Mouse (Mus musculus) embryonic facial prominence, embryonic 13.5 days (tissue): ENCODE data around the gene Magi2. TPM values are rescaled to one million over a fixed set of nuclear protein-coding genes. Genes with fewer than 3 reads are reported as not detected.

Experiments
- ATAC-seq: fragments of 200-750 bp; cut with Nextera tagmentation; 2 replicates; pipeline ENCODE4 v1.8.0; 2017; ENCODE audit warnings: low read depth; ENCODE audit not compliant: insufficient number of reproducible peaks, insufficient read depth, low FRiP score, low TSS enrichment
- H3K27ac ChIP-seq: fragments of 300-500 bp; sonication (generic); 2 replicates; pipeline ENCODE4 v1.5.1; 2015; ENCODE audit warnings: moderate library complexity, mild to moderate bottlenecking, inconsistent platforms
- H3K27me3 ChIP-seq: fragments of 300-500 bp; sonication (generic); 2 replicates; pipeline ENCODE4 v1.6.1; 2015; ENCODE audit warnings: mild to moderate bottlenecking, inconsistent platforms
- H3K36me3 ChIP-seq: fragments of 300-500 bp; sonication (generic); 2 replicates; pipeline ENCODE4 v1.6.1; 2015; ENCODE audit warnings: mild to moderate bottlenecking, inconsistent platforms
- H3K4me1 ChIP-seq: fragments of 300-500 bp; sonication (generic); 2 replicates; pipeline ENCODE4 v1.6.1; 2015; ENCODE audit warnings: inconsistent platforms
- H3K4me2 ChIP-seq: fragments of 300-500 bp; sonication (generic); 2 replicates; pipeline ENCODE4 v1.6.1; 2015; ENCODE audit warnings: moderate library complexity, mild to moderate bottlenecking, inconsistent platforms
- H3K4me3 ChIP-seq: fragments of 300-500 bp; sonication (generic); 2 replicates; pipeline ENCODE4 v1.5.1; 2015; ENCODE audit warnings: mild to moderate bottlenecking, inconsistent platforms
- H3K9ac ChIP-seq: fragments of 300-500 bp; sonication (generic); 2 replicates; pipeline ENCODE4 v1.6.1; 2015; ENCODE audit warnings: mild to moderate bottlenecking, inconsistent platforms
- H3K9me3 ChIP-seq: fragments of 300-500 bp; sonication (generic); 2 replicates; pipeline ENCODE4 v1.6.1; 2016; ENCODE audit warnings: inconsistent platforms
- WGBS: fragments of 180-500 bp; shearing (Covaris S2); methylation state at CpG from one replicate; pipeline ENCODE4 v1.1.7; 2015; ENCODE audit warnings: mixed read lengths; 5-methylcytosine and 5-hydroxymethylcytosine counted together
- polyA plus RNA-seq: library from polyadenylated mRNA; unstranded; fragments of >200 nt; fragmentation: Nextera tagmentation; extraction: Ambion mirVana; gene quantifications from 2 replicates; pipeline ENCODE4 v1.2.1, GENCODE M21; 2015

Gene Magi2
- polyA plus RNA-seq, 1 experiment from 2014 or later: 9.7 TPM

GRCm38 (mm10) chr5:20628954-20629601, 1402.2 kb downstream of the Magi2 start:
- no peak overlapping the region for H3K27ac ChIP-seq
- H3K4me1 ChIP-seq: no peaks in the 10 kb centered on the region
- no peak overlapping the region for H3K4me2 ChIP-seq
- H3K36me3 ChIP-seq: no peaks in the 10 kb centered on the region
- H3K27me3 ChIP-seq: no peaks in the 10 kb centered on the region
- no peaks in the 10 kb centered on the region for H3K9me3 ChIP-seq
- no peak overlapping the region for H3K9ac ChIP-seq
- H3K4me3 ChIP-seq: no peak overlapping the region
- 63% methylated on average over 4 of the region's 4 CpGs for WGBS
- no peak for ATAC-seq

DNA sequence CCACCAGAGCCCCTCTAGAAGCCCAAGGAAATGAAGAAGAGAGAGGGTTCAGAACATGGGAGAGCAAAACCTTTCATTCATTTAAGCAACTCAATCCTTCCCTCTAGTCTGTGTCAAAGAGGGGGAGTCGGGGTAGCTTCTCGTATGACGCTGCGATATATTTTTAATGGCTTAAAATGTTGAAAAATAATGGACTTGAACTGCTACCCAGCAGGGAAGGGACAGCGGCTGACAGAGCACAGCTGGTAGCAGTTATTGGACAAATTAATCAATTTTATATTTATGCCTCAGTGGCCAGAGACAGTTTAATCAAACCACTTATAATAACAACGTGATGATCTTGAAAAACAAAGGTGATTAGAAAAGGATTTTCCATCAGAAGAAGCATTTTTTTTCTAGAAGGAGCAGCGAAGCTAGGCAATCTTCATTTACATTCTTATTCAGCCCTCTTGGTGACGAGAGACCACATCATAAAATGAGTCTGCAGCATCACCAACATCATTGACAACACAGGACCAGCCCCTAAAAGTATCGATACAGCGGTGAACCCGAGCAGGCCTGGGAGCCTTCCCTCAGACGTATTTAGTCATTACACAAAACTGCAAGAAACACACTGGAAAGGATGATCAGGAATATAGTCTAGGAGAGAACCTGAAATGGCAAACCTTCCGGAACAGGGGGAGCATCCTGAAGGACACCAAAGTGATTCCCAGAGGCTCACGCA, 1407.4 kb downstream of the Magi2 start:
- Histone ChIP-seq H3K4me1 (peaks cover 10% of the 10 kb centered on the region; the same call in 1 of the 2 replicates), H3K27me3 (no peaks in the 10 kb centered on the region), H3K9ac (no peak overlapping the region), H3K27ac (no peak overlapping the region), H3K36me3 (no peaks in the 10 kb centered on the region), H3K4me3 (no peak overlapping the region), H3K9me3 (no peaks in the 10 kb centered on the region), H3K4me2 (no peak overlapping the region)
- ATAC-seq: no peak
- WGBS: 60% methylated on average over 14 of the region's 14 CpGs

DNA sequence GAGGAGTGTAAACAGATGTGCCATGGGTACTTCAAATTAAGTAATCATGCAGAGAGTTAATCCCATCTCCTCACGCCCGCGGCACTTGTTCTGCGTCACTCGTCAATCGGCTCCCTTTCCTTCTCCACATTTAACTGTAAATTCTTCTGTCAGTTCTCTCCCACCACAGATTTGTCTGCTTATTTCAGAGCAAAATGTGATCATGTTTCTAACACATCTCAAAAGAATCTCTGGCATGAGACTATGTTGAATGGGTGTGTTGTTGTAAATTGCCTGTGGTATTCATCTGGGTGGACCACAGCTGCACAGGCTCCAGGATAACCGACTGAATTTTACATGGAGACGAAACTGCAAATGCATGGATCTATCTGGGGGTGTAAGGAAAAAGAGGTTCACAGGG, 1408.0 kb downstream of the Magi2 start:
- H3K9ac ChIP-seq: no peak overlapping the region
- peaks cover 10% of the 10 kb centered on the region; the same call in 1 of the 2 replicates for H3K4me1 ChIP-seq
- no peaks in the 10 kb centered on the region for H3K27me3 ChIP-seq
- ATAC-seq: no peak
- H3K36me3 ChIP-seq: no peaks in the 10 kb centered on the region
- H3K9me3 ChIP-seq: no peaks in the 10 kb centered on the region
- no peak overlapping the region for H3K27ac ChIP-seq
- 42% methylated on average over 8 of the region's 8 CpGs for whole genome bisulfite sequencing
- no peak overlapping the region for H3K4me2 ChIP-seq
- H3K4me3 ChIP-seq: no peak overlapping the region

DNA sequence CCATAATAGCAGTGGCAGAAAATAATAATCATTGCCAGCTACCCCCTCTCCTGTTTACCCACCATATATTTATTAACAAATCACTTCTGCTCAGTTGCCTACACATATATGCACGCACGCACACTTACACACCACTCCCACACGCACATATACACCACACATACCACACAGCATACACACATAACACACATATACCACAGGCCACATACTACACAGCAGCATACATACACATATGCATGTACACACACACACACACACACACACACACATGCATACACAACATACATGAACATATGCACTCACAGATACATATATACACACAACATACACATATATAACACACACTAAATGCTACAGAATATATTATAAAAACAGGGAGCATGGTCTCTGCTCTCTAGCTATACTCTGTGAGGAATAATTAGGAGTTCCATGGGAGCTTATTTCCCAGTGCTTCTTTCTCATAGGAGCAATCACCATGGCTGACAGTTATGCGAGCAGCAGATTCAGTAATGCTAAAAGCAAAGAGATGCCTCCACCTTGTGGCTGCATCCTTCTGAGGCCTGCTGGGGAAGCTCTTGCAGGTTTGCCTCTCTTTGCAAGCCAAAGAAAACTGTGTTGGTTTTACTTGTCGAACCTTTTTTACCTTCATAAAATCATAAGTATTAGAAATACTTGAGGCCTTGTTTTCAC, 1410.6 kb downstream of the Magi2 start:
- H3K4me3 ChIP-seq: no peak overlapping the region
- no peak for ATAC-seq
- H3K9me3 ChIP-seq: no peaks in the 10 kb centered on the region
- no peak overlapping the region for H3K4me2 ChIP-seq
- H3K27ac ChIP-seq: no peak overlapping the region
- WGBS: 78% methylated on average over 5 of the region's 5 CpGs
- no peak overlapping the region for H3K9ac ChIP-seq
- no peaks in the 10 kb centered on the region for H3K36me3 ChIP-seq
- H3K27me3 ChIP-seq: no peaks in the 10 kb centered on the region
- peaks cover 10% of the 10 kb centered on the region; the same call in 1 of the 2 replicates for H3K4me1 ChIP-seq

GRCm38 (mm10) chr5:20642196-20642595, 1415.4 kb downstream of the Magi2 start:
- Histone ChIP-seq H3K36me3 (no peaks in the 10 kb centered on the region), H3K4me2 (no peak overlapping the region), H3K9ac (no peak overlapping the region), H3K9me3 (no peaks in the 10 kb centered on the region), H3K27ac (no peak overlapping the region), H3K27me3 (no peaks in the 10 kb centered on the region), H3K4me1 (no peaks in the 10 kb centered on the region), H3K4me3 (no peak overlapping the region)
- 74% methylated on average over 7 of the region's 7 CpGs for WGBS
- no peak for ATAC-seq

DNA sequence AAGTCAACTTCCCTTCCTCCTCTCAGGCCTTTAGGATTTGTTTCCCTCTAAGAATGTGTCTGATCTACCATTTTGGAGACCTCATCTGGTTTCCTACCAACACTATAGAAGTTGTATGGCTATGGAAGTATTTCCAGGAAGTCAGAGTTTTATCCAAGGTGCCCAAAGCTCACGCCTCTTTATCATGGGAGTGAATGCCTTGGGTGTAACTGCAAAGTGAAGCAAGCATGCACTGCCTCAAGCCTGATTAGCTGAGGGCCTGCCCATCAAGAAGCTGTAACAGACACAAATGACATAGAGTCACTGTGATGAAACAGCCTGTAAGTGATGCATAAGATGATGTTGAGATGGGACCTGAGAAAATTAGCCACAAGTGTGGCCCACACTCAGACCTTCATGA, 1416.9 kb downstream of the Magi2 start:
- H3K9me3 ChIP-seq: no peaks in the 10 kb centered on the region
- H3K4me2 ChIP-seq: no peak overlapping the region
- no peak overlapping the region for H3K4me3 ChIP-seq
- ATAC-seq: no peak
- no peaks in the 10 kb centered on the region for H3K27me3 ChIP-seq
- WGBS: 88% methylated on average over 1 of the region's 1 CpGs
- H3K9ac ChIP-seq: no peak overlapping the region
- no peak overlapping the region for H3K27ac ChIP-seq
- no peaks in the 10 kb centered on the region for H3K36me3 ChIP-seq
- H3K4me1 ChIP-seq: no peaks in the 10 kb centered on the region

DNA sequence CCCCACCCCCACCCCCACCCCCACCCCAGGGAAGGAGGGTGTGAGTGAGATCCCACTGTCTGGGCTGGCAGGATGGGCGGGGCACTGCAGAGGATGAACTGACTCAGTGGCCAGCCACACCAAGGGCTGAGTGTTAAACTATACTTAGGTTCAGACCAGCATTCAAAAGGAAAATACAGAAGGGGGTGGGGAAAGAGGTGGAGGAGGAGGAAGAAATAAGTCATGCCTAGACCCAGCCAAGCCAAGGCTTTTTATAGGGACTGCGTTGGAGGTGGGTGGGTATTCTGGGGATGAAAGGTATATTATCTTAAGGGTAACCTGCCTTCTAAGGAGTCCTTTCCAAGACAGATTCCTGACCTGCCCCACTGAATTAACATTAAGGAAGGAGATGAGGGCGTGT, 1420.1 kb downstream of the Magi2 start:
- WGBS: 84% methylated on average over 3 of the region's 3 CpGs
- no peak overlapping the region for H3K27ac ChIP-seq
- ATAC-seq: no peak
- no peaks in the 10 kb centered on the region for H3K27me3 ChIP-seq
- H3K9ac ChIP-seq: no peak overlapping the region
- no peak overlapping the region for H3K4me2 ChIP-seq
- H3K4me1 ChIP-seq: no peaks in the 10 kb centered on the region
- H3K4me3 ChIP-seq: no peak overlapping the region
- no peaks in the 10 kb centered on the region for H3K9me3 ChIP-seq
- no peaks in the 10 kb centered on the region for H3K36me3 ChIP-seq

DNA sequence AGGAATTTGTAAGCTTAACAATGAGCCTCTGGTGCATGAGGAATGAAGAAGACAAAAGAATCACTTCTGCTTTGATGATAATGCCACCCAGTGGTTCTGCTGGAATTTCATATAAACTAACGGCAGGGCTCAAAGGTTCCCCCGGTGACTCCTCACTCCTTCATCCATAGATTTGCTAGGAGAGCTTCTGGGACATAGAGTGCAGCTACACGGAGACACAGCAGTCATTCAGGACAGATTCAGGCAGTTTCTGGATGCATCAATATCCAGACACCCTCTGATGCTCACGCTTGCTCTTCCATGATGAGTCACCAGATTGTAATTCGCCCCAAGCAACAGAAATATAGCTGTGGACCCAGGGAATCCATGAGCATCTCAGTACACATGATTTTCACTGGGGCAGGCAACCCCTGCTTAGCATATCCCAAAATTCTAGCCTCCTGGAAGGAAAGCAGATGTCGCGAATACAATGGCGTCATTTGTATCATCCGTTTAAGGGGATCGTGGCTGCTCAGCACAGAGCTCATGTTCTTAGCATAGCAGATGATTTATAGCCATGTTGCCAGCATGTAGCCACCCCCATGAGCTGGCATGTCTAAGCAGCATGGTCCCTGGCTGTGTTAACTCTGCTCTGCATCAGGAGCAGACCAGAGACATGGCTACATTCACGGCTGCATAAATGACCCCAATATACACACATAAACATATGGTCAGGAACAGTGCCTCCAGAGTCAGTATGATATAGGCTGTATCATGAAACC, 1426.8 kb downstream of the Magi2 start:
- Histone ChIP-seq H3K36me3 (no peaks in the 10 kb centered on the region), H3K9ac (no peak overlapping the region), H3K4me3 (no peak overlapping the region), H3K9me3 (no peaks in the 10 kb centered on the region), H3K4me2 (no peak overlapping the region), H3K27ac (no peak overlapping the region), H3K27me3 (no peaks in the 10 kb centered on the region), H3K4me1 (no peaks in the 10 kb centered on the region)
- no peak for ATAC-seq
- 68% methylated on average over 11 of the region's 11 CpGs for WGBS

- Histone ChIP-seq H3K9ac (no peak overlapping the region), H3K4me2 (no peak overlapping the region), H3K27ac (no peak overlapping the region), H3K4me3 (no peak overlapping the region), H3K4me1 (no peaks in the 10 kb centered on the region), H3K27me3 (no peaks in the 10 kb centered on the region), H3K36me3 (no peaks in the 10 kb centered on the region), H3K9me3 (no peaks in the 10 kb centered on the region)
- no peak for ATAC-seq
- WGBS: 83% methylated on average over 10 of the region's 10 CpGs
These were observed 1428.1 kb downstream of the Magi2 start for GRCm38 (mm10) chr5:20654766-20655472.

- H3K9ac ChIP-seq: no peak overlapping the region
- H3K27me3 ChIP-seq: no peaks in the 10 kb centered on the region
- WGBS: 86% methylated on average over 5 of the region's 5 CpGs
- 0 out of 2 replicates have a peak, but pooled peaks cover 3% of the 10 kb centered on the region for H3K4me1 ChIP-seq
- H3K27ac ChIP-seq: no peak overlapping the region
- no peaks in the 10 kb centered on the region for H3K9me3 ChIP-seq
- no peak overlapping the region for H3K4me2 ChIP-seq
- no peaks in the 10 kb centered on the region for H3K36me3 ChIP-seq
- no peak for ATAC-seq
- no peak overlapping the region for H3K4me3 ChIP-seq
These were observed 1430.2 kb downstream of the Magi2 start for GRCm38 (mm10) chr5:20657056-20657455.

DNA sequence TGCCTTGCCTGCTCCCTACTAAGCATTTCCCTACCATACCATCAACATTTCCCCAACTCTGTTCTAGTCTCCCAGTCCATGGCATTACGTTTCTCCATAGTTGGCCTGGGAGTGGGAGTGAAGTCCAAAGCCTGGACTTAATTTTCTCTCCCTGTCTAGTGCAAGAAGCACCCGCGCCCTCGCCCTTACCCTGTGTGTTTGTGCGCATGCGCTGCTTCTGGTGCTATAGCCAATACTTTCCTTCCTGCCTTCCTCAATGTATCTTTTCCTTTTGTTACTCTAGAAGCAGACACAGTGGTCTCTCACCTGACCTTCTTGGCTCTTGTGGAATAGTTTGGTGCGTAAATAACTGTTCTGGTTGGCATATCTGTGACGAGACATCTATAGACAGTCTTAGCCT, 1440.8 kb downstream of the Magi2 start:
- H3K27ac ChIP-seq: no peak overlapping the region
- WGBS: 91% methylated on average over 8 of the region's 8 CpGs
- H3K9me3 ChIP-seq: no peaks in the 10 kb centered on the region
- H3K4me2 ChIP-seq: no peak overlapping the region
- H3K36me3 ChIP-seq: no peaks in the 10 kb centered on the region
- H3K4me3 ChIP-seq: no peak overlapping the region
- H3K27me3 ChIP-seq: no peaks in the 10 kb centered on the region
- no peak for ATAC-seq
- no peaks in the 10 kb centered on the region for H3K4me1 ChIP-seq
- no peak overlapping the region for H3K9ac ChIP-seq
